Mouse (Mus musculus) cerebellum, adult 2 months (tissue): ENCODE results near the gene Nrxn1.

Source experiments
- CTCF ChIP-seq: fragments of 200-500 bp; IDR thresholded peaks from 2 replicates; pipeline ENCODE4 v1.5.1; 2011; ENCODE audit warnings: low read depth, mild to moderate bottlenecking, control low read depth, low read length, moderate library complexity, borderline replicate concordance; ENCODE audit not compliant: insufficient read depth
- POLR2A ChIP-seq: fragments of 200-500 bp; IDR thresholded peaks from 2 replicates; pipeline ENCODE4 v1.6.1; 2011; ENCODE audit warnings: low read length, control low read depth, borderline replicate concordance; ENCODE audit not compliant: insufficient read depth

DNA sequence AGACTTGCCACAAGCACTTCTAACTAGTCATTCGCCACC, at the start of gene Nrxn1:
- TF ChIP-seq CTCF (no peak), POLR2A (no peak)
